Mouse (Mus musculus) Muller cell, postnatal 12 days (primary cell): ENCODE measurements around the gene Rbm25.

Experiments used
- DNase-seq: peaks from one replicate; pipeline ENCODE4 v3.0.0-alpha.2; 2015; ENCODE audit errors: inconsistent ontology term

Gene Rbm25

GRCm38 (mm10) chr12:83726510-83727308 lies 95.7 kb downstream of the Rbm25 start:
- DNase-seq: no peak

DNA sequence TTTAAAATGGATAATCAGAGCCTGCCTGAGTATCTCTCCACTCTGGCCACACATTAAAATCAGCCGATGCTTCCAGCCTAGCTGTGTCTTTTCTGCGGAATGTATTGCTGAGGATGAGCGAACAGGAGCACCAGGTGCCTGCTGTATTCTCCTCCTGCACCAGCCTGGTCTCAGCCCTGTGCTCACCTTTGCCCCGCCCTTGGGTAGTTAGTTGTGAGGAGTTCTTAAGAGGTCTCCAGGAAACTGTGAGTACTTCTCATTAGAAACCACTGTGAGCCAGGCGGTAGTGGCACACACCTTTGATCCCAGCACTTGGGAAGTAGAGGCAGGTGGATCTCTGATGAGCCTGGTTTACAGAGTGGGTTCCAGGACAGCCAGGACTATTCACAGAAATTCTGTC lies 101.2 kb downstream of the Rbm25 start:
- DNase-seq: no peak
